Mouse (Mus musculus): Measurements from ENCODE around the gene Arhgap8. TPM values are rescaled to one million over a fixed set of nuclear protein-coding genes. Genes with fewer than 3 reads are reported as not detected.

Gene Arhgap8
- total RNA-seq, 1 experiment = 11.6 TPM

DNA sequence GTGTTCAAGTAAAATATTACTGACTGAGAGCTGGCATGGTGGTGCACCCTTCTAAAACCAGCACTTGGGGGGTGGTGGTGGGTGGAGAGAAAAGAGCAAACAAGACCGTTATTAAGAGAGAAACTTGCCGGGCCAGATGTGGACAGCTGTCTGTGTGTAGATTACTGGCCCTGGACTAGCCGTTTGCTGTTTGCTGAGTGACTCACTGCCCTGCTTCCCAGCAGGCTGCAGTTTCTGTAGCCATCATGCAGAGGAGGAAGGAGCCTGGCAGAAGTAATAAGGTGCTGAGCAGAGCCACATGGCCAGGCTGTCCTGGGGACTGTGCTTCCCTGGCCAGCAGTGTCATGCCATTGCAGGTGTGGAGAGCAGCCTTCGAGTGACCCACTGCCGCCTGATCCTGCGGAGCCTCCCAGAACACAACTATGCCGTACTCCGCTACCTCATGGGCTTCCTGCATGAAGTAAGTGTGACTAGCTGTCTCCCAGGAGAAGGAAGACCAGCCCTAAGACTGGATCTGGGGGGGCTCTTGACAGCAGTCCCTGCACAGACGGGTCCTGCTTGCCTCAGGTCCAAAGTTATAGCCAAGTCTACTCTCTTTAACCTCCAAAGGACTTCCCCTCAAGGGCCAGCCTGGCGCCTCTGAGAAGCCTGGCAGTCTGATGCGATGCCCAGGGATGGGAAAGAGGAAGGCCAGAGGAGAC lies 49.9 kb downstream of the Arhgap8 start:
- Histone ChIP-seq H3K9ac (ENCODE audit: insufficient read depth, low read depth, low read length, poor library complexity, severe bottlenecking) (no peak overlapping the region), H3K4me1 (ENCODE audit: control insufficient read depth in 2 of 2, insufficient read depth in 2 of 2, low read length in 2 of 2, poor library complexity in 1 of 2) (peaks cover 0 to 17% of the 10 kb centered on the region in 2 experiments; a peak in 3 of 4 replicates), H3K4me3 (ENCODE audit: insufficient read depth in 1 of 2, low read depth in 1 of 2, low read length in 2 of 2, poor library complexity in 1 of 2, severe bottlenecking in 1 of 2) (no peak overlapping the region), H3K9me3 (ENCODE audit: control insufficient read depth, insufficient read depth, low read depth, low read length) (no peaks in the 10 kb centered on the region), H3K36me3 (ENCODE audit: control insufficient read depth, insufficient read depth, low read length, poor library complexity, severe bottlenecking) (peaks cover 5% of the 10 kb centered on the region; the same call in 1 of the 2 replicates), H3K27ac (ENCODE audit: insufficient read depth, low read depth, low read length, poor library complexity, severe bottlenecking) (no peak overlapping the region)
- in situ Hi-C loops (cut with MboI; ENCODE audit: low sequenced_read_pairs in 2 of 2, unreplicated experiment in 2 of 2) = no loop called here
- TF ChIP-seq HCFC1 (IDR thresholded peaks at IDR 0.05; ENCODE audit: borderline replicate concordance, insufficient read depth, low read length) = no peak
- no peak for TF ChIP-seq MAFK (IDR thresholded peaks at IDR 0.05; ENCODE audit: insufficient read depth, low read depth, low read length)
- no peak for TF ChIP-seq CHD2 (IDR thresholded peaks at IDR 0.05; ENCODE audit: low read depth, low read length)
- TF ChIP-seq ZC3H11A (IDR thresholded peaks at IDR 0.05; ENCODE audit: borderline replicate concordance, low read depth, low read length) = no peak
- TF ChIP-seq ZNF384 (IDR thresholded peaks at IDR 0.05; ENCODE audit: low read depth, low read length) = no peak
- DNase-seq (ENCODE audit: low read depth, low spot score) = no peak

DNA sequence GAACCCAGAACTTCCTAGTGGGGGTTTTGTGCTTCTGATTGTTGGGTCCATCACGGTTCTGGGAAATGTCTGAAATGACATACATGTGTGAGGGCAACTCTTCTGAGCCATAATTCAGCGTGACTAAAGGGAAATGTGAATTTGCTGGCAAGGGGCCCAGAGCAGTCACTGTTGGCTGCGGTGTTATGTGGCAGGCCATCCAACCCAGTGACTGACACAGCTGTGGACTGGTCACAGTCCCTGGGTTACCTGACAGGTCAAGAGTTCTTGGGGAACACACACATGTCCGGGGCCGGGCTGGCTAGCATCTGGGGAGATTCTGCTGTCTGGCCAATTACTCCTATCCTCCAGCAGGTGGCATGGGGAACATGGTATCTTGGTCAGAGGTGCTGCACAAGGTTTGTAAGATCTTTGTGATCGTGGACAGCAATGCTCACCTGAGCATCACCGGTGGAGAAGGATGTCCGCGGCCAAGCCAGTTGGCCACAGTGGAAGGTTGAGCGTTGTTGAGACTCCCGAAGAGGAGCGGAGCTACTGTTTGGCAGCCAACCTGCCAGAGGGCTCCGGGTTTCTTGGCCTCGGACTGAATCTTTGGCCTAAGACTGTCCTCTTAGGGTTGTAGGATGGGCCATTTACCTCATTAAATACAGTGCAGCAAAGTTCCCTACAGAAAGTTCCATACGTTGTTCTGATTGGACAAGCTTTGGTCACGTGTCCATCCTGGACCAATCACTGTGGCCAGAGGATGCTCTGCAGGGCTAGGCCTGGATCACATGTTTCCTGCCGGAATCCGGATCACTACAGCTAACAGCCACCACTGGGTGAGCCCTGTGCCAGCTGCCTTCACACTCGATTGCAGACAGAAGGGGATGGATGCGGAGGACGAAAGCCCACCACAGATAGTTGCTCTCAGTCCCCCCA lies 52.6 kb downstream of the Arhgap8 start:
- in situ Hi-C loops (cut with MboI; ENCODE audit: low sequenced_read_pairs in 2 of 2, unreplicated experiment in 2 of 2) = no loop called here
- Histone ChIP-seq H3K4me3 (ENCODE audit: insufficient read depth in 1 of 2, low read depth in 1 of 2, low read length in 2 of 2, poor library complexity in 1 of 2, severe bottlenecking in 1 of 2) (peak overlapping the region; percentile 15 to 51; a peak in 2 of 4 replicates), H3K27ac (ENCODE audit: insufficient read depth, low read depth, low read length, poor library complexity, severe bottlenecking) (no peak overlapping the region), H3K4me1 (ENCODE audit: control insufficient read depth in 2 of 2, insufficient read depth in 2 of 2, low read length in 2 of 2, poor library complexity in 1 of 2) (peaks cover 0 to 7% of the 10 kb centered on the region in 2 experiments; a peak in 3 of 4 replicates), H3K9me3 (ENCODE audit: control insufficient read depth, insufficient read depth, low read depth, low read length) (no peaks in the 10 kb centered on the region), H3K36me3 (ENCODE audit: control insufficient read depth, insufficient read depth, low read length, poor library complexity, severe bottlenecking) (peaks cover 4% of the 10 kb centered on the region; the same call in 1 of the 2 replicates), H3K9ac (ENCODE audit: insufficient read depth, low read depth, low read length, poor library complexity, severe bottlenecking) (peak overlapping the region; percentile 57; the same call in 1 of the 2 replicates)
- TF ChIP-seq HCFC1 (IDR thresholded peaks at IDR 0.05; ENCODE audit: borderline replicate concordance, insufficient read depth, low read length) (no peak), ZC3H11A (IDR thresholded peaks at IDR 0.05; ENCODE audit: borderline replicate concordance, low read depth, low read length) (0 out of 2 replicates have a peak, but pooled peaks have one; percentile 5), ZNF384 (IDR thresholded peaks at IDR 0.05; ENCODE audit: low read depth, low read length) (no peak)
- peak; percentile 38 for DNase-seq (ENCODE audit: low read depth, low spot score)

DNA sequence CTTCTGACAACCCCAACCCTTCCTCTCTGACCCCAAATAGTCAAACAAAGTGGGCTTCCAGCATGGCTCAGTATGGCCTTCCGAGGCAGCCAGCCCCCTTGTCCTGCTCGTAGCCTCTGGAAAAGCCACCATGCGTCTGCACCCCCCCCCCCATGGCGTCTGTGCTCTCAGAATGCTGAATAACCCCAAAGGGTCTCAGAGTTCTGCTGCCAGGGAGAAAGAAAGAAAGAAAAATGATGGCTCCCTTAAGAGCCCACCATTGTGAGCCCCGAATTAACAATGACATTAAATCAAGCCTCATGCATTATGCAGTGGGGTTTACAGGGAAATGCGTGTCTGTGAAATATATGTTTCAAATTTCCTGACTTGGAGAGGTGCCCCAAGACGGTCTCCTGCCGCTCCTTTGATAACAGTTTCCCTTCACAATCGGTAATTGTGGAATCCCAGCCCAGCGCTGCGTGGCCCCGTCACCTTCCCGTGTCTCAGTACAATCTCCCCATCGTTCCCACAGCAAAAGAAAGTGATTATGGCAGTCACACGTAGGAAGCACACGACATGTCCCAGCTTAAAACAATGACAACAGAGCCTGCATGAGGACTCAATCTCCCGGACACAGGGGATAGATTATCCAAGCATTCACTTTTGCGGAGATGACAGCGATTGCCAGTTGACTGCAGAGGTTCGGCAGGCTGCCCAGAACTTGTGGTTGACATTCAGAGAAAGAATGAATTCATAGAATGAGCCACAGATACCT lies 55.7 kb downstream of the Arhgap8 start:
- no peaks in the 10 kb centered on the region for H3K36me3 ChIP-seq (ENCODE audit: control insufficient read depth, insufficient read depth, low read length, poor library complexity, severe bottlenecking)
- in situ Hi-C loops (cut with MboI; ENCODE audit: low sequenced_read_pairs in 2 of 2, unreplicated experiment in 2 of 2) = no loop called here
- no peak for DNase-seq (ENCODE audit: low read depth, low spot score)
- no peak overlapping the region for H3K9ac ChIP-seq (ENCODE audit: insufficient read depth, low read depth, low read length, poor library complexity, severe bottlenecking)
- peaks cover 0 to 5% of the 10 kb centered on the region in 2 experiments; a peak in 2 of 4 replicates for H3K4me1 ChIP-seq (ENCODE audit: control insufficient read depth in 2 of 2, insufficient read depth in 2 of 2, low read length in 2 of 2, poor library complexity in 1 of 2)
- TF ChIP-seq CHD2 (IDR thresholded peaks at IDR 0.05; ENCODE audit: low read depth, low read length) (no peak), MAFK (IDR thresholded peaks at IDR 0.05; ENCODE audit: insufficient read depth, low read depth, low read length) (no peak), HCFC1 (IDR thresholded peaks at IDR 0.05; ENCODE audit: borderline replicate concordance, insufficient read depth, low read length) (no peak), ZNF384 (IDR thresholded peaks at IDR 0.05; ENCODE audit: low read depth, low read length) (no peak), ZC3H11A (IDR thresholded peaks at IDR 0.05; ENCODE audit: borderline replicate concordance, low read depth, low read length) (no peak)
- no peak overlapping the region for H3K27ac ChIP-seq (ENCODE audit: insufficient read depth, low read depth, low read length, poor library complexity, severe bottlenecking)
- H3K4me3 ChIP-seq (ENCODE audit: insufficient read depth in 1 of 2, low read depth in 1 of 2, low read length in 2 of 2, poor library complexity in 1 of 2, severe bottlenecking in 1 of 2) = no peak overlapping the region
- H3K9me3 ChIP-seq (ENCODE audit: control insufficient read depth, insufficient read depth, low read depth, low read length) = no peaks in the 10 kb centered on the region

DNA sequence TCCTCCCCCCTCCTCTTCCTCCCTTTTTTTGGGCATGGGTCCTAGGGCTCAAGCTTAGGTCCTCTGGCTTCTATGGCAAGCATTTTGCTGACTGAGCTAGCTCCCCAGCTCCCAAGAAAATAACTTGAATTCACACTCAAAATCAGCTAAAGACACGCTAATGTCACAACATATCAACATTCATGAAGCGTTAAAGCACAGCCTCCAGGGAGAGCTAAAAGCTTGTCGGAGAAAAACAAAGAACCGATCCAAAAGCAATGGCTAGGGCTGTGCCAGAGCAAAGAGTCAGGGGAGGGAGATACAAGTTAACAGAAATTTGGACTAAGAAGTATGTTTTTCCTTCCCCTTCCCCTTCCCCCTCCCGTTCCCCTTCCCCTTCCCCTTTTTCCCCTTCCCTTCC lies 58.7 kb downstream of the Arhgap8 start:
- Histone ChIP-seq H3K36me3 (ENCODE audit: control insufficient read depth, insufficient read depth, low read length, poor library complexity, severe bottlenecking) (no peaks in the 10 kb centered on the region), H3K9ac (ENCODE audit: insufficient read depth, low read depth, low read length, poor library complexity, severe bottlenecking) (no peak overlapping the region), H3K4me1 (ENCODE audit: control insufficient read depth in 2 of 2, insufficient read depth in 2 of 2, low read length in 2 of 2, poor library complexity in 1 of 2) (no peaks in the 10 kb centered on the region), H3K27ac (ENCODE audit: insufficient read depth, low read depth, low read length, poor library complexity, severe bottlenecking) (no peak overlapping the region), H3K9me3 (ENCODE audit: control insufficient read depth, insufficient read depth, low read depth, low read length) (no peaks in the 10 kb centered on the region), H3K4me3 (ENCODE audit: insufficient read depth in 1 of 2, low read depth in 1 of 2, low read length in 2 of 2, poor library complexity in 1 of 2, severe bottlenecking in 1 of 2) (no peak overlapping the region)
- TF ChIP-seq MAFK (IDR thresholded peaks at IDR 0.05; ENCODE audit: insufficient read depth, low read depth, low read length) = no peak
- TF ChIP-seq CHD2 (IDR thresholded peaks at IDR 0.05; ENCODE audit: low read depth, low read length) = no peak
- TF ChIP-seq ZC3H11A (IDR thresholded peaks at IDR 0.05; ENCODE audit: borderline replicate concordance, low read depth, low read length) = no peak
- TF ChIP-seq HCFC1 (IDR thresholded peaks at IDR 0.05; ENCODE audit: borderline replicate concordance, insufficient read depth, low read length) = no peak
- no peak for TF ChIP-seq ZNF384 (IDR thresholded peaks at IDR 0.05; ENCODE audit: low read depth, low read length)
- in situ Hi-C loops (cut with MboI; ENCODE audit: low sequenced_read_pairs in 2 of 2, unreplicated experiment in 2 of 2) = no loop called here
- DNase-seq (ENCODE audit: low read depth, low spot score) = no peak
